Mouse (Mus musculus): ENCODE measurements around the gene Vps53. TPM values are rescaled to one million over a fixed set of nuclear protein-coding genes. Genes with fewer than 3 reads are reported as not detected.

Vps53 gene
- total RNA-seq, 2 experiments from 2014 or later: 42.2 to 49.3 TPM

GRCm38 (mm10) chr11:76064411-76064810 lies 115.0 kb downstream of the Vps53 start:
- no peak for DNase-seq (ENCODE audit: low spot score in 2 of 2)

GRCm38 (mm10) chr11:76060906-76061305 lies 118.5 kb downstream of the Vps53 start:
- DNase-seq (ENCODE audit: low spot score in 2 of 2): no peak

DNA sequence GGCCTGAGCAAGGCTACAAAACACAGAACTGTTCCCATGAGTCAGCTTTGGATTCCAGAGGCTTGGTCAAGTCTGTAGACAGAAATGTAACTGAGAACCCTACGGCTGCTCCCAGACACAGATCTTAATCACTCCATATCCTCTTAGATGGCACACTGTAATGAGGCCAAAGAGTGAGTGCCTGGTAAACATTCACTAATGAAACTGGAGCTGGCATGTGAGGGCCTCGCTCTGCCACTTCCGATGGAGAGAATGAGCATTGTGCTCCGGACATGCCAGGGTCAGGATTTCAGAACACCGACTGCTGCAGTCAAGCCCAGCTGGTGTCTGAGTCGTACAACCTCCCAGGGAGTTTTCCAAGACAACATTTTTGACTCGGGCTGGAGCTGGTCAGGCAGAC lies 119.5 kb downstream of the Vps53 start:
- no peak for DNase-seq (ENCODE audit: low spot score in 2 of 2)

- DNase-seq (ENCODE audit: low spot score in 2 of 2): no peak
Observed at GRCm38 (mm10) chr11:76056487-76056886, 123.0 kb downstream of the Vps53 start.

DNA sequence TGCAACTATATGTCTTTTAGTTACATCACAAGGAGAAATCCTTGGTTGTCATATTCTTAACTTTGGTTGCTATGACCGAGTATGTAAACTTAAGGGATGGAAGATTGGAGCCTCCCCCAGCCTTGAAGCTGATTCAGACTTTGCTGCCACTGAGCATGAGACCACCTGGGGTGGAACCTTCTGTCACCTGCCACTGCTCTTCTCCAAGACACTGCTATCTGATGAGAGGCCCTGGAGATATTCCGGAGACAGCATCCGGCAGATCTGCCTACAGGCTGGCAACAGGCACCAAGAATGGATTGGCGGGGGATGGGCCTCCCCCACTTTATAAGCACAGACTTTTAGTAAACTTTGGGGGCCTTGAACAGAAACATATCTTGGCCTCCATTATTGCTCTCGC lies 127.0 kb downstream of the Vps53 start:
- no peak for DNase-seq (ENCODE audit: low spot score in 2 of 2)

DNA sequence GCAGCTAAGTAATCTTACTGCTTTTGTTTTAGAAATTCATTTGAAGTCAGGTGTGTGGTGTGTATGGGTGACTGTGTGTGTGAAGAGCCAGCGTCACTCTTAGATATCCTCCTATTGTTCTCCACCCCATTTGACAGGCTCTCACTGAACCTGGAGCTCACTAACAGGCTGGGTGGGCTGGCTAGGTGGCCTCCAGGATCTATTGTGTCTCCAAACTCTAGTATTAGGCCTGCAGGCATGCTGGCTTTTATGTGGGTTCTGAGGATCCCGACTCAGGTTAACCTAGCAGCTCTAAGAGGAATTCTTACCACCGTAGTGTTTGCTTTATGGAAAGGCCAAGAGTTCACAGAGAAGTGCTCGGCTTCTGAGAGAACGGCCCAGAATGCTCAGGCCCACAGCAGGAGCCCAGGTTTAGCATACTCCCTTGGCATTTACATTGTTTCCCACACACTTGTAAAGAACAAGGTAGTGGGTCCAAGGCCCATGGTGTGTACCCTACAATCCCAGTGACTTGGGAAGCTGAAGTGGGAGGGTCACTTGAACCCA lies 128.4 kb downstream of the Vps53 start:
- no peak for DNase-seq (ENCODE audit: low spot score in 2 of 2)

DNA sequence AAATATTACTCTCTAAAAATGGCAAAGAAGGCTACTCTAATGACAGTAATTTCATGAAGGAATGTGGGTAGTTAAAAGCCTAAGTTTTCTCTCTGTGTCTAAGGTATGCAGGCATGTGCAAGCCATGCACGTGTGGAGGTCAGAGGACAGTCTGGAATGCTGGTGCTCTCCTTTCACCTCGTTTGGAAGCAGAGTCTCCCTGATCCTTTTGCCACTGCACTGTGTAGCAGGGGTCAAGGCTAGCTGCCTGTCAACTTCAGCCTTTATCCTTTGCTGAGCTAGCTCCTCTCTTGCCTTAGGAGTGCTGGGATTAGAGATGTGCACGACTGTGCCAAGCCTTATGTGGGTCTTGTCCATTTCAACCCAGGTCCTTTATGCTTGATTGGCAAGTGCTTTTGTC lies 128.9 kb downstream of the Vps53 start:
- no peak for DNase-seq (ENCODE audit: low spot score in 2 of 2)

DNA sequence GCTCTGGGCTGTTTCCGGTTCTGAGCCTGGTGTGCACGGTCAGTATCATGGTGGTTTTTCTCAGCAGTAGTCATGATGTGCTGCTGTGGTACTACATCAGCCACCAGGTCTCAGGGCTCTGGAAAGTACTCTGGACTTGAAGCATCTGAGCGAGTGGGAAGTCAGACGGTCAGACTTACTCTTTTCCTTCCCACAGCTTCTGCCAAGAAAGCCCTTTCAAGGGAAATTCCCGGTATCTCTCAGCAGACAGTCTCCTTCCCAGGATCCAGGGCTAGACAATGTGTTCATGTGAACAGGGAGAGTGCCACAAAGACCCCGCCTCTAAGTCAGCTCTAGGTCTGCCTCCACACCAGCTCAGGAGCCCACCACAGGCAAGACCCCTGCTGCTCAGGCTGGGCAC lies 134.1 kb downstream of the Vps53 start:
- no peak for DNase-seq (ENCODE audit: low spot score in 2 of 2)

- DNase-seq (ENCODE audit: low spot score in 2 of 2): no peak
Observed at GRCm38 (mm10) chr11:76044468-76044867, 135.0 kb downstream of the Vps53 start.

DNA sequence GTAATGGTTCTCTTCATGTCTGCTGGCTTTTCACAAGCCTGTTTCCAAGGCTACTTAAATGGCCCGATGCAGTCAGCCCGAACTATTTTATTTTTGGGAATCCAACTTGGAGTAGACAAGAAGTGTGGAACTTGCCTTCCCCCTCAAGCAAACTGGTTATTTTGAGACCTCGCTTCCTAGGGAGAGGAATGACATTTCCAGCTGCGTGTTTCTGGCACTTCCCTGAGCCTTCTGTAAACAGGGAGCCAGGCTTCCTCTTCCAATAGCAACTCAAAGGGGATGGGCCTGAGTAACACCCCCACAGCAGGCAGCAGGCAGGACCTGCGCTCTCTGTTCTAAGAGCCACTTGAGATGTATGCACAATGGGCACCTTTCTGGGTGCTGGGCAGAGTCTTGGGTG lies 136.6 kb downstream of the Vps53 start:
- DNase-seq (ENCODE audit: low spot score in 2 of 2): no peak

GRCm38 (mm10) chr11:76042041-76042638 lies 137.3 kb downstream of the Vps53 start:
- no peak for DNase-seq (ENCODE audit: low spot score in 2 of 2)

GRCm38 (mm10) chr11:76040761-76041376 lies 138.6 kb downstream of the Vps53 start:
- no peak for DNase-seq (ENCODE audit: low spot score in 2 of 2)

- DNase-seq (ENCODE audit: low spot score in 2 of 2): no peak
Observed at GRCm38 (mm10) chr11:76040106-76040505, 139.3 kb downstream of the Vps53 start.

GRCm38 (mm10) chr11:76039271-76040053 lies 140.0 kb downstream of the Vps53 start:
- no peak for DNase-seq (ENCODE audit: low spot score in 2 of 2)

- no peak for DNase-seq (ENCODE audit: low spot score in 2 of 2)
Observed at GRCm38 (mm10) chr11:76037581-76038294, 141.7 kb downstream of the Vps53 start.

GRCm38 (mm10) chr11:76035182-76035581 lies 144.3 kb downstream of the Vps53 start:
- no peak for DNase-seq (ENCODE audit: low spot score in 2 of 2)

DNA sequence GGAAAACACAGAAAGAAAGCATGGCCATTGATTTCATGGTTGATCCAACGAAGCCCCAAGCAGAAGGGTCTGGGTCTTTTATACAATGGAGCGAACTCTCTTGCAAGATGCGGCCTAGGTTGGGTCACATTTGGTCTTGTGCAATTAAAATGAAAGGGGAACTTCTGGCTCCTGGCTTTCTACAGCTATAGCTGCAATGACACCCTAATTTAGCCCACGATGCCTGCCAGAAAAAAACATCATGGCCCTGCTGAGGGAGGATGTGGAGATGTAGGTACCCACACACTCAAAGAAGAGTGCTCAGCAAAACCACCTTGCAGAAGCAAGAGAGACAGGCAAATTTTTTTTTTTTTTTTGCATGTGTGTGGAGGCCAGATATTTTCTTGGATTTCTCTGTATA lies 145.6 kb downstream of the Vps53 start:
- DNase-seq (ENCODE audit: low spot score in 2 of 2): no peak

DNA sequence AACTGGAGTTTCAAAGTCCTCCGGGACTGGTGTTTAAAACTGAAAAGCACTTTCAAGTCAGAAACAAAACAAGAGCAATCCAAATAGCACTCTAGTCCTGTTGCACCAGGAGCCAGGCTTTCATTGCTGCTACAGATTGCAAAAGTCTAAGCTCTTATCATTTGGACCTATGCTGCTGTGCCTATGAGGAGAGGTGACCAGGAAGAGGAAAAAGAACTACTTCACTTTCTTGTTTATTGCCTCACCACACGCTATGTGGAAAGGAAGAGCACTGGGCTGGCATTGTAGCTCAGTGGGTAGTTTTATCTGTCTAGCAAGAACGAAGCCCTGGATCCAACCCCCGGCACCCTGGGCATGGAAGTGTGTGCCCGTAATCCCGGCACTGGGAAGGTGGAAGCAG lies 146.1 kb downstream of the Vps53 start:
- no peak for DNase-seq (ENCODE audit: low spot score in 2 of 2)

GRCm38 (mm10) chr11:76028072-76028465 lies 151.4 kb downstream of the Vps53 start:
- DNase-seq (ENCODE audit: low spot score in 2 of 2): no peak

DNA sequence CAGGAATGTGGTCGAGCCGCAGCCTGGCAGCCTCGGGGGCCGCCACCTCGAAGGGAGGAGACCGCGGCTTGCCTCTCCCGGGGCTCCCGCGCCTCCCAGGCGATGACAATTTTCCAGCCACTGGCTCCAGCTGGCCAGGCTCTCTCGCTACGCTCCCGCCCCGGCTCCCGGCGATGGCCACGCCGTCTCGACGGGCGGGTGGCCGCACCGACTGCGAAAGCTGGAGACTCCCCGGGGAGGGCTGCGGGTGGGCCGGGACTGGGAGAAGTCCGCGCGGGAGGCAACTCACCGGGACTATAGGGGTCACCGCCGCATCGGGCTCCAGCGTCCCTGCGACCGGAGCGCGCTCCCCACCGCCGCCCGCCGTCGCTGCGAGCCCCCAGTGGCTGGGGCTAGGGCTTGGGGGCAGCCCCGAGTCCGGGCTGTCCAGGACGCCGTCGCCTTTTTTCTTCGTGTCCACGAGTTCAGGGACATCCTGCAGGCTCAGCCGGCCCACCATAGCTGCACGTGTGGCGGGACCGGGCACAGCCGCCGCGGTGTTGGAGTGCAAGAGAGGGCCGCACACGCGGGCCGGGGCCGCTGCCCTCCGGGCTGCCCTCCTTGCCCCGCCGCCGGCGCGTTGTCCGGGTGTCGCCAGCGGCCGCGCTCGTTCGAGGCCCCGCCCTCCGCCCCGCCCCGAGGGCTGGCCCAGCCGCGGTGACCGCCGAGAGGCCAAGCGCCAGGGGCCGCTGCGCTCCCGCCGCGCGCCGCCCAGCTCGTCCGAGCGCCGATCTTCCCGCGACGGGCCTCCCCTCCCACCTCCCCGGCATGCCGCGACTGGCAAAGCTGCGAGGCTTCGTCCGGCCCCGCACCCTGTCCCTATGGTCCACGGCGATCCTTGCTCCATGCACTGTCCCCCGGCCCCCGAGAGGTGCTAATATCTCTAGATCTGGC lies 152.0 kb downstream of the Vps53 start, which contains the start of gene Rflnb:
Gene Rflnb, minus strand, starts transcription at position 644 of the 933 bp plus-strand sequence.
- peak; percentile 81 to 86 for DNase-seq (ENCODE audit: low spot score in 2 of 2)
